Mouse (Mus musculus) embryonic facial prominence, embryonic 12.5 days (tissue): ENCODE measurements at regions not wholly inside any gene's neighbourhood (a gene's known extent, or its start where the extent isn't known, plus 50 kb on each side); places are given as distances from the start of the nearest gene placed in this dataset.

Experiments
- ATAC-seq: fragments of 200-750 bp; cut with Nextera tagmentation; 2 replicates; pipeline ENCODE4 v1.8.0; 2017; ENCODE audit not compliant: insufficient number of reproducible peaks, insufficient read depth, low FRiP score, low TSS enrichment
- H3K27ac ChIP-seq: fragments of 300-500 bp; sonication (generic); 2 replicates; pipeline ENCODE4 v1.5.1; 2016; ENCODE audit warnings: mild to moderate bottlenecking
- H3K27me3 ChIP-seq: fragments of 300-500 bp; sonication (generic); 2 replicates; pipeline ENCODE4 v1.6.1; 2016; ENCODE audit warnings: mild to moderate bottlenecking, moderate library complexity
- H3K36me3 ChIP-seq: fragments of 300-500 bp; sonication (generic); 2 replicates; pipeline ENCODE4 v1.6.1; 2016; ENCODE audit warnings: mild to moderate bottlenecking
- H3K4me1 ChIP-seq: fragments of 300-500 bp; sonication (generic); 2 replicates; pipeline ENCODE4 v1.6.1; 2016
- H3K4me2 ChIP-seq: fragments of 300-500 bp; sonication (generic); replicated peaks from 2 replicates; pipeline ENCODE4 v1.6.1; 2016; ENCODE audit warnings: mild to moderate bottlenecking, moderate library complexity
- H3K4me3 ChIP-seq: fragments of 300-500 bp; sonication (generic); 2 replicates; pipeline ENCODE4 v1.5.1; 2016; ENCODE audit warnings: mild to moderate bottlenecking
- H3K9ac ChIP-seq: fragments of 300-500 bp; sonication (generic); 2 replicates; pipeline ENCODE4 v1.6.1; 2016; ENCODE audit warnings: mild to moderate bottlenecking, moderate library complexity
- H3K9me3 ChIP-seq: fragments of 300-500 bp; sonication (generic); 2 replicates; pipeline ENCODE4 v1.6.1; 2016; ENCODE audit warnings: mild to moderate bottlenecking, moderate library complexity
- WGBS: fragments of 180-500 bp; shearing (Covaris S2); methylation state at CpG from one replicate; pipeline ENCODE4 v1.1.7; 2016; 5-methylcytosine and 5-hydroxymethylcytosine counted together

GRCm38 (mm10) chr12:50073684-50074083 is 575.2 kb downstream of the Prkd1 start:
- H3K36me3 ChIP-seq = no peaks in the 10 kb centered on the region
- H3K4me3 ChIP-seq = no peak overlapping the region
- no peaks in the 10 kb centered on the region for H3K4me1 ChIP-seq
- H3K9me3 ChIP-seq = no peaks in the 10 kb centered on the region
- no peak for ATAC-seq
- no peak overlapping the region for H3K27ac ChIP-seq
- H3K27me3 ChIP-seq = no peaks in the 10 kb centered on the region
- no peak overlapping the region for H3K9ac ChIP-seq
- 51% methylated on average over 2 of the region's 2 CpGs for WGBS
- no peak overlapping the region for H3K4me2 ChIP-seq

DNA sequence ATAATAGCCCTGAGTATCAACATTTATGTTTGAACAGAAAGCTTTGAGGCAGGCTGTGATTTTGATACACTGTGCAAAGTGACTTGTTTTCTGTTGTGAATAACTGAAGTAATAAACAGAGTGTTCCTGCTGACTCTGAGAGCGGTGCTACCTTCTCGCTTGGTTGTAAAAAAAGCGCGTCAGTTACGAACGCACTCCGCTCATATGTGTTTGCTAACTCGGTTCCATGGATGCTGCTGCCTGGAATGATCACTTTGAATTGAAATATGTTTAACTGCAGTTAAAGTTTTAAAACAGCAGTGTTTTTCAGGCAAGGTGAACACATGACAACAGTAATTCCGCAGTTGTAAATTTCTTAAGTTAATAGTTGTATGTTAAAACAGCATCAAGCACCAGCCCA is 567.7 kb downstream of the Prkd1 start:
- no peak for ATAC-seq
- Histone ChIP-seq H3K9ac (no peak overlapping the region), H3K27me3 (no peaks in the 10 kb centered on the region), H3K4me1 (no peaks in the 10 kb centered on the region), H3K36me3 (no peaks in the 10 kb centered on the region), H3K9me3 (no peaks in the 10 kb centered on the region), H3K4me3 (no peak overlapping the region), H3K4me2 (no peak overlapping the region), H3K27ac (no peak overlapping the region)
- WGBS = 87% methylated on average over 9 of the region's 9 CpGs

DNA sequence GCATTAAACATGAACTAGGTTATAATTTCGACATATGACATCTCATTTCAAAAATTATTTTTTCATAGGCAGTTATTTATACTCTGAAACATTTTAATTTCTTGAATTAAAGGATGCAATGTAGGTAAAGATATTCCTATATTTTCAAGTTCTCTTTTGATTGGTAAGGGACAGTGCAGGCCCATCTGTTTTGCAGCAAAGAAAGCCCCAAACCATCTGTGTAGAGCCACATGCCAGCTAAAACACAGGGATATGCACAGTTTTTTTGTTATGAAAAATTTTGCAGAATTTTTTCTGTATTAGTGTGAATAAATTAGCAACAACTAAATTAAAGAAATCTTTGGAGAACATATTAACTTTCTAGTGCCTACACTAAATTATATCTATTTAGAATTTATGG is 567.3 kb downstream of the Prkd1 start:
- Histone ChIP-seq H3K27ac (no peak overlapping the region), H3K4me2 (no peak overlapping the region), H3K4me1 (no peaks in the 10 kb centered on the region), H3K9me3 (no peaks in the 10 kb centered on the region), H3K27me3 (no peaks in the 10 kb centered on the region), H3K4me3 (no peak overlapping the region), H3K9ac (no peak overlapping the region), H3K36me3 (no peaks in the 10 kb centered on the region)
- ATAC-seq = no peak
- WGBS = 78% methylated on average over 1 of the region's 1 CpGs

- no peaks in the 10 kb centered on the region for H3K27me3 ChIP-seq
- H3K9me3 ChIP-seq = no peaks in the 10 kb centered on the region
- H3K36me3 ChIP-seq = no peaks in the 10 kb centered on the region
- no peaks in the 10 kb centered on the region for H3K4me1 ChIP-seq
- H3K9ac ChIP-seq = no peak overlapping the region
- H3K27ac ChIP-seq = no peak overlapping the region
- no peak overlapping the region for H3K4me3 ChIP-seq
- no peak for ATAC-seq
- H3K4me2 ChIP-seq = no peak overlapping the region
- WGBS = 65% methylated on average over 3 of the region's 3 CpGs
Measured at GRCm38 (mm10) chr12:50084517-50084916, 564.4 kb downstream of the Prkd1 start.

GRCm38 (mm10) chr12:50111246-50112044 is 537.5 kb downstream of the Prkd1 start:
- no peak overlapping the region for H3K9ac ChIP-seq
- WGBS = 86% methylated on average over 9 of the region's 9 CpGs
- H3K27ac ChIP-seq = no peak overlapping the region
- ATAC-seq = no peak
- no peaks in the 10 kb centered on the region for H3K27me3 ChIP-seq
- H3K9me3 ChIP-seq = no peaks in the 10 kb centered on the region
- no peak overlapping the region for H3K4me2 ChIP-seq
- no peaks in the 10 kb centered on the region for H3K4me1 ChIP-seq
- H3K4me3 ChIP-seq = no peak overlapping the region
- H3K36me3 ChIP-seq = no peaks in the 10 kb centered on the region

- WGBS = 86% methylated on average over 7 of the region's 7 CpGs
- H3K4me1 ChIP-seq = no peaks in the 10 kb centered on the region
- H3K9me3 ChIP-seq = no peaks in the 10 kb centered on the region
- H3K4me2 ChIP-seq = no peak overlapping the region
- no peak overlapping the region for H3K27ac ChIP-seq
- no peak overlapping the region for H3K4me3 ChIP-seq
- H3K36me3 ChIP-seq = no peaks in the 10 kb centered on the region
- no peaks in the 10 kb centered on the region for H3K27me3 ChIP-seq
- H3K9ac ChIP-seq = no peak overlapping the region
- ATAC-seq = no peak
Measured at GRCm38 (mm10) chr12:50112081-50112491, 536.8 kb downstream of the Prkd1 start.

DNA sequence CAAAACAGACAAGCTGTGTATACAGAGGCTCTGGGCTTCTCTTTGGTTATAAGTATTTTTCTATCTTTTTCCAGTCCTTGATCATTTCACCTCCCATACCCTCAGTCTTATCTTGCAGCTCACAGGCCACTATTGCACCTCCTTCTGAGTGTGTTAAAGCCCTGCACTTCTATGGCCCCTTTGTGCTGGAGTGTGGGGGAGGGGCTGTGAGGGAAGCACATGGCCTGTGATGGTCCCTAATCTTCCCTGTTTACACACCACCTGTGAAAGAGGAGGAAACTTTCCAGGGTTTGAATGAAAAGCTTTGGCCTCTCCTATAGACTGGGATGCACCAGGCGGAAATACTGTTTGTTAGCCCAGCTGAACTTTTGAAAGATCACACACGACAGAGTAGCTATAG is 533.0 kb downstream of the Prkd1 start:
- no peak overlapping the region for H3K4me3 ChIP-seq

GRCm38 (mm10) chr12:50118346-50118745 is 530.6 kb downstream of the Prkd1 start:
- no peaks in the 10 kb centered on the region for H3K27me3 ChIP-seq
- no peak overlapping the region for H3K9ac ChIP-seq
- H3K4me3 ChIP-seq = no peak overlapping the region
- H3K4me1 ChIP-seq = peaks cover 4% of the 10 kb centered on the region; the same call in 1 of the 2 replicates
- no peak overlapping the region for H3K4me2 ChIP-seq
- no peaks in the 10 kb centered on the region for H3K36me3 ChIP-seq
- H3K27ac ChIP-seq = no peak overlapping the region
- ATAC-seq = no peak
- no peaks in the 10 kb centered on the region for H3K9me3 ChIP-seq

More for the DNA sequence above, 533.0 kb downstream of the Prkd1 start:
- Histone ChIP-seq H3K27ac (no peak overlapping the region), H3K36me3 (no peaks in the 10 kb centered on the region), H3K27me3 (no peaks in the 10 kb centered on the region), H3K4me1 (peaks cover 4% of the 10 kb centered on the region; the same call in 1 of the 2 replicates), H3K9ac (no peak overlapping the region), H3K4me2 (no peak overlapping the region), H3K9me3 (no peaks in the 10 kb centered on the region)
- WGBS = 66% methylated on average over 2 of the region's 2 CpGs
- ATAC-seq = no peak

GRCm38 (mm10) chr12:50122145-50122544 is 526.8 kb downstream of the Prkd1 start:
- Histone ChIP-seq H3K27me3 (no peaks in the 10 kb centered on the region), H3K4me3 (no peak overlapping the region)
- no peak for ATAC-seq

DNA sequence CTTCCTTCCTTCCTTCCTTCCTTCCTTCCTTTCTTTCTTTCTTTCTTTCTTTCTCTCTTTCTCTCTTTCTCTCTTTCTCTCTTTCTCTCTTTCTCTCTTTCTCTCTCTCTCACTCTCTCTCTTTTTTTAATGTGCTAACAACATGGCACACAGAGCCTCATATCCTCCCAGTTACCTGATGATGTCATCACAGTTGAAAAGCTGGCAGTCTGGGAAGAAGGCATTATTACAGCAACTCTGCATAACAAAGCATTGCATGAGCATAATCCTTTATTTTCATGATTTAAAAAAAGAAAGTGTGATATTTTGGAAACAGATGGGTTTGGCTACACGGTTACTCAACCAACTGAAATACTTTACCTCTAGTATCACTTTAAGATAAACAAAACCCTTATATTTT is 525.9 kb downstream of the Prkd1 start:
- Histone ChIP-seq H3K4me3 (no peak overlapping the region), H3K4me1 (peaks cover 4% of the 10 kb centered on the region; the same call in 1 of the 2 replicates), H3K27ac (no peak overlapping the region), H3K9ac (no peak overlapping the region), H3K27me3 (no peaks in the 10 kb centered on the region), H3K9me3 (no peaks in the 10 kb centered on the region), H3K36me3 (no peaks in the 10 kb centered on the region), H3K4me2 (no peak overlapping the region)
- WGBS = 78% methylated on average over 1 of the region's 1 CpGs
- ATAC-seq = no peak

More at GRCm38 (mm10) chr12:50122145-50122544, 526.8 kb downstream of the Prkd1 start:
- Histone ChIP-seq H3K9me3 (no peaks in the 10 kb centered on the region), H3K4me1 (peaks cover 4% of the 10 kb centered on the region; the same call in 1 of the 2 replicates), H3K9ac (no peak overlapping the region), H3K4me2 (no peak overlapping the region), H3K27ac (no peak overlapping the region), H3K36me3 (no peaks in the 10 kb centered on the region)
- WGBS = 40% methylated on average over 5 of the region's 5 CpGs

GRCm38 (mm10) chr12:50158143-50158542 is 490.8 kb downstream of the Prkd1 start:
- Histone ChIP-seq H3K4me2 (no peak overlapping the region), H3K36me3 (no peaks in the 10 kb centered on the region), H3K9me3 (no peaks in the 10 kb centered on the region), H3K4me1 (no peaks in the 10 kb centered on the region), H3K27ac (no peak overlapping the region), H3K4me3 (no peak overlapping the region), H3K9ac (no peak overlapping the region), H3K27me3 (no peaks in the 10 kb centered on the region)
- no peak for ATAC-seq
- 64% methylated on average over 9 of the region's 9 CpGs for WGBS

GRCm38 (mm10) chr12:50187332-50187731 is 461.6 kb downstream of the Prkd1 start:
- Histone ChIP-seq H3K27ac (no peak overlapping the region), H3K4me2 (no peak overlapping the region), H3K36me3 (no peaks in the 10 kb centered on the region), H3K4me3 (no peak overlapping the region), H3K4me1 (no peaks in the 10 kb centered on the region), H3K9me3 (no peaks in the 10 kb centered on the region), H3K9ac (no peak overlapping the region), H3K27me3 (no peaks in the 10 kb centered on the region)
- no peak for ATAC-seq
- 24% methylated on average over 1 of the region's 1 CpGs for WGBS
